Mouse (Mus musculus) liver, embryonic 14.5 days (tissue): ENCODE results near the gene Ubqln3.

Source experiments
- CTCF ChIP-seq: IDR thresholded peaks from 2 replicates; pipeline ENCODE4 v1.5.1; 2016; ENCODE audit warnings: antibody characterized with exemption, low read depth, control low read depth
- EP300 ChIP-seq: IDR thresholded peaks from 2 replicates; pipeline ENCODE4 v1.6.1; 2016; ENCODE audit warnings: antibody characterized with exemption, low read depth

DNA sequence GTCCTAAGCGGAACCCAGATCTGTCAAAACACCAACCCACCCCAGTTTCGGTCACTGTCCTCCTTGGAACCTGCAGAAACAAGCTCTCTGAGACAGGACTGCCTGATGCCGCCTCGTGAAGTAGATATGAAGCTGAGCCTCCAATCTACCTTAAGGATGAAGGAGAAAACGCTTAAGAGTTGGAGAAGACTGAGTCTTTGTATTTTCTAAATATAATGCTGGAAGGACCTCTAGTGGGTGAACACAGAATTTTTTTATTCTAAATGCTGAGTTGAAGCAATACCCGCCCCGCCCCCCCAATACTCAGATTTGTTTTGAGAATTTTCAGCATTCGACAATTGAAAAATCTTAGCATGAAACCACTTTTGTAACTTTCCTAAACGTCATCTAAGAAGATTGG, 48.2 kb upstream of the Ubqln3 start:
- no peak for TF ChIP-seq CTCF
- TF ChIP-seq EP300, result no peak
